Mouse (Mus musculus): ENCODE results near the gene Polq. TPM values are rescaled to one million over a fixed set of nuclear protein-coding genes. Genes with fewer than 3 reads are reported as not detected.
A peak's percentile ranks its signal among the peaks of the same experiment; 100 is the strongest.

Polq gene
- total RNA-seq (2018; cell fraction: chromatin; rRNA removed): 10 to 100 TPM in 9 of 26 experiments, 1 to 10 TPM in 17; 2.7 to 24.5 (median 8.3) TPM
- total RNA-seq (2018; cell fraction: cytosol; rRNA removed): 1 to 10 TPM in 5 of 26 experiments, under 1 TPM in 21; 0.42 to 1.6 (median 0.79) TPM
- total RNA-seq (2018; cell fraction: nucleus; rRNA removed): 10 to 100 TPM in 1 of 26 experiments, 1 to 10 TPM in 25; 1.1 to 17.4 (median 3.5) TPM
- polyA plus RNA-seq (2018): 0.22 to 2.5 TPM (median 1.8 TPM) in 3 replicates

DNA sequence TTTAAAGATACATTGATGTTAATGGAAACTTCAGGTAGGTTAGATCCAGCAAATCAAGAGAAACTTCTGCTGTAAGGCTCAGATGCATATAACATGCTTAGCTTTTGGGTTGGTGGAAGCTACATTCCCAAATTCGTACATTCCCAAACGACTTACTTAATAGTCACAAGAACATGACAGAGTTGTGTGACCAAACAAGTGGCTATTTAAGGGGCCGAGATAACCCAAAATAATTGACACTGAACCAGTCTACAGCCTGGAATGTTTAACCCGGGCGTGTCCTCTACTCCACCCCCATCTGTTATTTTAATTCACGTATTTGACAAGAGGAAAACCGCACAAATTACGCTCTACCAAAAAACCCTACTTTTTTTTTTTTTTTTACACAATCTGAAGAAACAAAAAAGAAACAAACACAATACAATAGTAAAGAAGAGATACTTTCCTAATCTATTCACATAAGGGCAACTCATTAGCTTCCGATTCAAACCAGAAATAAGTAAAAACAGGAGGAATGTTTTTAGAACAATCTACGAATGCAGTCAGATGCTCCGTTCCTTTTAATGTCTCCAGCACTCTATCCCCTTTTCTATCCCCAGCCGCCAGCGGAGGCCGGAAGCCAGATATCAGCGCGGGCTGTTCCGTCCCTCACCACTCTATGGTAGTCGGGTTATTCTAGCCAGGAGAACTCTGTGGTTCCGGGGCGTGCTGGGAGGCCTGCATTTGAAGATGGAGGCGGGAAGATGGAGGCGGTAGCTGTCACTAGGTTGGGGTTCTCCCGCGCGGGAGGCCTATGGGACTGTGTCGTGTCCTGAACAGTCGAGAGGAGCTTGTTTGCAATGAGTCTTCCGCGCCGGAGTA lies at the start of gene Polq:
Gene Polq, plus strand, starts transcription at position 726 of the 861 bp plus-strand sequence.
- Histone ChIP-seq H3K27ac (peak within 1 kb of the TSS; percentile 54), H3K4me3 (ENCODE audit: inconsistent target) (peak within 1 kb of the TSS; percentile 69), H3K79me2 (ENCODE audit: inconsistent target) (peaks cover 27% of the 10 kb centered on the region), H3K36me3 (ENCODE audit: inconsistent target) (no peaks in the 10 kb centered on the region)
- under 1% methylated on average over 30 of the region's 30 CpGs for WGBS (ENCODE audit: missing documents)

- H3K36me3 ChIP-seq (ENCODE audit: inconsistent target): peaks cover 63% of the 10 kb centered on the region
- peaks cover 5% of the 10 kb centered on the region; the same call in 1 of the 2 replicates for H3K79me2 ChIP-seq (ENCODE audit: inconsistent target)
- WGBS (ENCODE audit: missing documents): 94% methylated on average over 4 of the region's 4 CpGs
- H3K27ac ChIP-seq: no peak overlapping the region
- no peak overlapping the region for H3K4me3 ChIP-seq (ENCODE audit: inconsistent target)
These were observed 48.2 kb upstream of the Polq start for GRCm38 (mm10) chr16:36963415-36963814.

GRCm38 (mm10) chr16:36979127-36979526 lies 32.5 kb upstream of the Polq start:
- Histone ChIP-seq H3K36me3 (ENCODE audit: inconsistent target) (no peaks in the 10 kb centered on the region), H3K27ac (no peak overlapping the region), H3K79me2 (ENCODE audit: inconsistent target) (no peaks in the 10 kb centered on the region), H3K4me3 (ENCODE audit: inconsistent target) (no peak overlapping the region)
- WGBS (ENCODE audit: missing documents): 96% methylated on average over 2 of the region's 2 CpGs

GRCm38 (mm10) chr16:36983796-36984195 lies 27.8 kb upstream of the Polq start:
- WGBS (ENCODE audit: missing documents): 100% methylated on average over 1 of the region's 1 CpGs

GRCm38 (mm10) chr16:36985636-36986042 lies 25.9 kb upstream of the Polq start:
- Histone ChIP-seq H3K36me3 (ENCODE audit: inconsistent target) (no peaks in the 10 kb centered on the region), H3K4me3 (ENCODE audit: inconsistent target) (no peak overlapping the region), H3K79me2 (ENCODE audit: inconsistent target) (no peaks in the 10 kb centered on the region), H3K27ac (peak overlapping the region; percentile 17)
- WGBS (ENCODE audit: missing documents): 16% methylated on average over 5 of the region's 5 CpGs

More at GRCm38 (mm10) chr16:36983796-36984195, 27.8 kb upstream of the Polq start:
- Histone ChIP-seq H3K27ac (no peak overlapping the region), H3K79me2 (ENCODE audit: inconsistent target) (no peaks in the 10 kb centered on the region), H3K4me3 (ENCODE audit: inconsistent target) (no peak overlapping the region), H3K36me3 (ENCODE audit: inconsistent target) (no peaks in the 10 kb centered on the region)

GRCm38 (mm10) chr16:36987399-36987798 lies 24.2 kb upstream of the Polq start:
- WGBS (ENCODE audit: missing documents): 91% methylated on average over 2 of the region's 2 CpGs
- H3K36me3 ChIP-seq (ENCODE audit: inconsistent target): no peaks in the 10 kb centered on the region
- no peak overlapping the region for H3K4me3 ChIP-seq (ENCODE audit: inconsistent target)
- H3K79me2 ChIP-seq (ENCODE audit: inconsistent target): no peaks in the 10 kb centered on the region
- H3K27ac ChIP-seq: no peak overlapping the region

- no peaks in the 10 kb centered on the region for H3K79me2 ChIP-seq (ENCODE audit: inconsistent target)
- no peaks in the 10 kb centered on the region for H3K36me3 ChIP-seq (ENCODE audit: inconsistent target)
- no peak overlapping the region for H3K27ac ChIP-seq
These were observed 23.5 kb upstream of the Polq start for GRCm38 (mm10) chr16:36988066-36988465.

DNA sequence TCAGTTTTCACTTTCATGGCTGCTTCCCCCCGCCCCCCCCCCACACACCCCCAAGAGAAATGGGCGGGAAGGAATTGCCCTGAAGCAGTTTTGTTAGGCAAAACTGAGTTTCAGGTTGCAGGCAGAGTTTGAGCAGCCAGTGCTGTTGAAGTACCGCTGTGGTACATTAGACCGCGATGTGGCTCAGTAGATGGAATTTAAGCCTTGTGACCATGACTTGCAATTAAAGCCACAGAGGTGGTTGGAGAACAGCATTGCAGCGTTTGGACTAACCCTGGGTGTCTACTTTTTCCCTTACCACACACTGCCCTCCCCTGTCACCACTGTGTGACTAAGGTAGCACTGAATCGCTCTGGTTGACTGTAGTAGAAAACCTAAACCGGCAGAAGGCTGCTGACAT lies 22.1 kb upstream of the Polq start:
- Histone ChIP-seq H3K27ac (no peak overlapping the region), H3K79me2 (ENCODE audit: inconsistent target) (no peaks in the 10 kb centered on the region), H3K36me3 (ENCODE audit: inconsistent target) (no peaks in the 10 kb centered on the region), H3K4me3 (ENCODE audit: inconsistent target) (peak overlapping the region; percentile 0; the same call in 1 of the 2 replicates)
- WGBS (ENCODE audit: missing documents): 7% methylated on average over 8 of the region's 8 CpGs

More at GRCm38 (mm10) chr16:36988066-36988465, 23.5 kb upstream of the Polq start:
- no peak overlapping the region for H3K4me3 ChIP-seq (ENCODE audit: inconsistent target)

DNA sequence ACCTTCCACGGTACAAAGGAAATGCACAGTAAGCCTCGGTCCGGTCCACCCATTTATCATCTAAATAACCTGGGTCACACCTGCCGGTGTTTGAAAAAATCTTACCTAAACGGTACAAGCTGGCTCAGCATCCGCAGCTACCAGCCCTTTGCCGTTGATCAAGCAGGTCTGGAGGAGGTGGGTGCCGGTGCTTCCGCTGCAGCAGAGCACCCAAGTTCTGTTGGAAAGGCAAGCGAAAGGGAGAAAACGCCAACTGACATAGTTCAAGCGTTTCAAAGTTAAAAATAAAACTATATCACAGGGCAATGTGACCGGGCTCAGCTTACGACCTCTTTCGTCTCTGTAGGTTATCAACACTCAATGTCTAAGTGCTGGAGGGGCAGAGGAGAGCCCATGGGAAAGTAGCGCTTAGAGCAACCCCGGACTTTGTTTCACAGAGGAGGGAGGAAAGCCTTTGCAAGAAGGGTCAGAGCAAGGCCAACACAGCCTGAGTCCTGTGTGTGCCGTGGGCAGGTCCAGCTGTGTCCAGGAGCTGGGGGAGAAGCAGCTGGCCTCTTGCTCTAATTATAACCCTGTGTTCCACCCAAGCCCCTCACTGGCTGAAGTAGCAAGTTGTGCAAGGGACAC lies 21.5 kb upstream of the Polq start, which contains the start of gene Fbxo40:
Gene Fbxo40, minus strand, starts transcription at position 469 of the 627 bp plus-strand sequence.
- 75% methylated on average over 18 of the region's 18 CpGs for WGBS (ENCODE audit: missing documents)
- Histone ChIP-seq H3K79me2 (ENCODE audit: inconsistent target) (no peaks in the 10 kb centered on the region), H3K36me3 (ENCODE audit: inconsistent target) (no peaks in the 10 kb centered on the region), H3K4me3 (ENCODE audit: inconsistent target) (peak within 1 kb of the TSS; percentile 0; the same call in 1 of the 2 replicates), H3K27ac (no peak within 1 kb of the TSS)

DNA sequence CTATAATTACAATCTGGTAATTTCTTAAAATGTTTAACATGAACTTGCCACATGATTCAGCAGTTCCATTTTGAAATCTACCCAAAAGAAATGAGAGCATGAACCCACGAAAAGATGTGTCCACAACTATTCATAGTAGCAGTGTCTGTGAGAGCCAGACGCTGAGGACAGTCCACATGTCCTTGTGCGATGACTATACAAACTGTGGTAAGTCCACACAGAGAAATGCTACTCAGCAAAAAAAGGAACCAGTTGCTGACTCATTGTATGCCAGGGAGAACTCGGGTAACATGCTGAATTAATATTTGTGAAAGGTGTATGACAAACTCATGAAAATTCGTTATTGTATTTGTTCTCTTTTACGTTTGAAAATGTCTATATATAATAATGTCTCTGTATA lies 13.9 kb upstream of the Polq start:
- 3% methylated on average over 4 of the region's 6 CpGs for WGBS (ENCODE audit: missing documents)
- Histone ChIP-seq H3K79me2 (ENCODE audit: inconsistent target) (no peaks in the 10 kb centered on the region), H3K36me3 (ENCODE audit: inconsistent target) (no peaks in the 10 kb centered on the region), H3K4me3 (ENCODE audit: inconsistent target) (no peak overlapping the region), H3K27ac (no peak overlapping the region)

GRCm38 (mm10) chr16:36999366-36999972 lies 12.1 kb upstream of the Polq start:
- Histone ChIP-seq H3K79me2 (ENCODE audit: inconsistent target) (no peaks in the 10 kb centered on the region), H3K4me3 (ENCODE audit: inconsistent target) (no peak overlapping the region), H3K36me3 (ENCODE audit: inconsistent target) (no peaks in the 10 kb centered on the region), H3K27ac (peak overlapping the region; percentile 33)
- 31% methylated on average over 9 of the region's 9 CpGs for WGBS (ENCODE audit: missing documents)

DNA sequence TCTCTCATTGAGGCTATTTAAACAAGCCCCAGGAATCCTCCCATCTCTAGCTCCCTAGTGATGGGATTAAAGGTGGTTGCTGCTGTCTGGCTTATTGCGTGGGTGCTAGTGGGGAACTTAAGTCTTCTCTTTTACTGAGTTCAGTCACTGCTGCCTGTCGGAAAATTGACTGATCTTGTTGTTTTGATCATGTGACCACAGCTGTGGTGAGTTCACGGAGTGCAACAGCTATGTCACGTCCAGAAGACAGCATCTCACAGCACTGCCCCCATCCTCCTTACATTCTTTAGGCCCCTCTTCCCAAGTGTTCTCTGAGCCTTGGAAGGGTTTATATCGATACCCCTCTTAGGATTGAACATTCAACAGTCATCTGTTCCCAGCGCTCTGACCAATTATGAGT lies 2.3 kb upstream of the Polq start:
- 98% methylated on average over 6 of the region's 6 CpGs for WGBS (ENCODE audit: missing documents)
- H3K79me2 ChIP-seq (ENCODE audit: inconsistent target): peaks cover 26% of the 10 kb centered on the region
- no peak overlapping the region for H3K4me3 ChIP-seq (ENCODE audit: inconsistent target)
- no peak overlapping the region for H3K27ac ChIP-seq
- H3K36me3 ChIP-seq (ENCODE audit: inconsistent target): no peaks in the 10 kb centered on the region

DNA sequence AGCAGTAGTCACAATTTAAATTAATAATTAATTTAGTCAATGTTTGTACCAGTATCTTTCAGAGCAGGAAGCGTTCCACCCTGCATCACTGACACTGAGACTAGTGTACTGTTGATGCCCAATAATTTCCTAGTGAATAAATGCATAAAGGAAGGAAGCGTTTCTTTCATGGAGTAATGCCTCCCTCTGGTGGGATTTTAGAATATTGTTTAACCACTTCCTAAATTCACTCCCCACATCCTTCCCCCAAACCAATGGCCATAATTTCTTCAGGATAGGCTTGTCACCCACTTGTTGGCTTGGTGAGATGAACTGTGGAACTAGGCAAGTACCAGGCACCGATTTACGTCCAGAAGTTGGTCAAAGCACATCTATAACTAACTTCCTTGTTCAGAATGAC lies 1.2 kb upstream of the Polq start:
- no peak overlapping the region for H3K4me3 ChIP-seq (ENCODE audit: inconsistent target)
- peak overlapping the region; percentile 54 for H3K27ac ChIP-seq
- H3K79me2 ChIP-seq (ENCODE audit: inconsistent target): peaks cover 27% of the 10 kb centered on the region
- WGBS (ENCODE audit: missing documents): 7% methylated on average over 4 of the region's 4 CpGs
- no peaks in the 10 kb centered on the region for H3K36me3 ChIP-seq (ENCODE audit: inconsistent target)

DNA sequence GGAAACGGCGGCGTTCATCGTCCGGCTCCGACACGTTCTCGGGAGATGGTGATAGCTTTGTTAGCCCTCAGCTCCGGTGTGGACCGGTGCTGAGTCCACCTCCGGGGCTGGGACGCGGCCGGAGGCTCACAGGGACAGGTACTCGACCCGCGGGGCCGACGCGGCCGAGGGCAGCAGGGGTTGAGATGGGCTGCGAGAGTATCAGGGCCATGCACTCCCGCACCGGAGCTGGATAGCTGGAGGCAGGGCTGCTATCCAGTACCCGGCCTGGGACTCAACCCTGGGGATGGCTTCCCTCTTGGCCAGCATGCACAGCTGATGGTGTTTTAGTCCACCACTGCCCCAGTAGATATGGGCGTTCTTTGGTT lies 320 bp downstream of the Polq start:
- under 1% methylated on average over 26 of the region's 26 CpGs for WGBS (ENCODE audit: missing documents)
- Histone ChIP-seq H3K79me2 (ENCODE audit: inconsistent target) (peaks cover 27% of the 10 kb centered on the region), H3K4me3 (ENCODE audit: inconsistent target) (peak overlapping the region; percentile 69), H3K36me3 (ENCODE audit: inconsistent target) (no peaks in the 10 kb centered on the region), H3K27ac (peak overlapping the region; percentile 54; the same call in 1 of the 2 replicates)

Data from macrophage (primary cell).